Mouse (Mus musculus) heart, adult 9 months (tissue): ENCODE results near the gene Usp33.
A peak's percentile ranks its signal among the peaks of the same experiment; 100 is the strongest.

Experiments used
- DNase-seq, 2 experiments: peaks; one replicate each; pipeline ENCODE4 v3.0.0; 2022; ENCODE audit warnings: low spot score in 2 of 2

Gene Usp33

GRCm38 (mm10) chr3:152400875-152401274 is 54.6 kb downstream of the Usp33 start:
- no peak for DNase-seq

GRCm38 (mm10) chr3:152401964-152402670 is 55.8 kb downstream of the Usp33 start:
- peak; percentile 77 to 81 for DNase-seq

- DNase-seq = no peak
Measured at GRCm38 (mm10) chr3:152402671-152403066, 56.4 kb downstream of the Usp33 start.

- no peak for DNase-seq
Measured at GRCm38 (mm10) chr3:152403827-152404226, 57.5 kb downstream of the Usp33 start.

GRCm38 (mm10) chr3:152405420-152405819 is 59.1 kb downstream of the Usp33 start:
- no peak for DNase-seq

GRCm38 (mm10) chr3:152405978-152406640 is 59.8 kb downstream of the Usp33 start:
- no peak for DNase-seq

- DNase-seq = no peak
Measured at GRCm38 (mm10) chr3:152410980-152411551, 64.8 kb downstream of the Usp33 start.

GRCm38 (mm10) chr3:152412362-152412761 is 66.1 kb downstream of the Usp33 start:
- no peak for DNase-seq

GRCm38 (mm10) chr3:152428925-152429324 is 82.6 kb downstream of the Usp33 start:
- DNase-seq = no peak

- no peak for DNase-seq
Measured at GRCm38 (mm10) chr3:152432677-152433076, 86.4 kb downstream of the Usp33 start.

GRCm38 (mm10) chr3:152435590-152435989 is 89.3 kb downstream of the Usp33 start:
- DNase-seq = no peak

- DNase-seq = no peak
Measured at GRCm38 (mm10) chr3:152438068-152438467, 91.8 kb downstream of the Usp33 start.

- no peak for DNase-seq
Measured at GRCm38 (mm10) chr3:152442795-152443194, 96.5 kb downstream of the Usp33 start.
